ENCODE assay signal across 8 mouse cellular contexts in genomic region chr2:25607761-25608622, GRCm38 (mm10). TPM values are rescaled to one million over a fixed set of nuclear protein-coding genes. Genes with fewer than 3 reads are reported as not detected.
A peak's percentile ranks its signal among the peaks of the same experiment; 100 is the strongest.
DNase-seq lines count a peak whose midpoint lies in the region; ATAC-seq lines count a peak whose summit lies in the region.

Gene Rabl6 (minus strand): TSS chr2:25608521.

- H3K27ac ChIP-seq in hindbrain, embryonic 12.5 days, result peak within 1 kb of the TSS; percentile 93

- WGBS in hindbrain, embryonic 12.5 days, result under 1% methylated on average over 80 of the region's 80 CpGs

- peak; percentile 90 for ATAC-seq in hindbrain, embryonic 12.5 days (ENCODE audit: low FRiP score)

- H3K9ac ChIP-seq in hindbrain, embryonic 12.5 days, result peak within 1 kb of the TSS; percentile 95

- peaks cover 4% of the 10 kb centered on the region; the same call in 1 of the 2 replicates for H3K36me3 ChIP-seq in hindbrain, embryonic 12.5 days

- peak; percentile 91 for DNase-seq in Muller cell, postnatal 12 days (ENCODE audit: inconsistent ontology term)
- DNase-seq in cerebellum, adult 9-11 months, result peak; percentile 90
- DNase-seq in frontal cortex, postnatal 10 days (ENCODE audit: low spot score in 2 of 2), result peak; percentile 79 to 86
- DNase-seq in layer of hippocampus, postnatal 14 days (ENCODE audit: low spot score in 2 of 2), result peak; percentile 87 to 92
- DNase-seq in lung, postnatal 14 days, result peak; percentile 89
- DNase-seq in retina, adult 2 months (ENCODE audit: low read depth, low spot score), result peak; percentile 71
- peak; percentile 85 to 88 for DNase-seq in thymus, postnatal 36 days

- H3K27me3 ChIP-seq in hindbrain, embryonic 12.5 days, result peaks cover 11% of the 10 kb centered on the region

- H3K4me1 ChIP-seq in hindbrain, embryonic 12.5 days, result peaks cover 19% of the 10 kb centered on the region

- H3K9me3 ChIP-seq in hindbrain, embryonic 12.5 days (replicated peaks), result no peaks in the 10 kb centered on the region

- peak within 1 kb of the TSS; percentile 66 for H3K4me2 ChIP-seq in hindbrain, embryonic 12.5 days (replicated peaks)

- peak within 1 kb of the TSS; percentile 95 for H3K4me3 ChIP-seq in hindbrain, embryonic 12.5 days

RNA-seq across cellular contexts. Expression of gene Rabl6, which starts in this region (rescaled TPM):
- 70.0 and 72.3 TPM in 2 replicates for polyA plus RNA-seq in hindbrain, embryonic 12.5 days (2016; fragmentation: Nextera tagmentation; extraction: Ambion mirVana)
- 100 to 1,000 TPM; 105 to 107 TPM for total RNA-seq in layer of hippocampus, postnatal 14 days (2021)

Comparison
In these comparisons a context has a peak if more than half of its experiments do, and no peak if none do; other contexts are left out.
1. Peak in every context shown above with its lines: DNase-seq, ATAC-seq, H3K4me3 ChIP-seq and H3K27ac ChIP-seq.